Mouse (Mus musculus): Measurements from ENCODE around the gene Ssxb8.
"Not testable (repeated sequence)": the region's sequence is repeated elsewhere in the genome, so short reads cannot be mapped to it uniquely, and the experiment has no call there.

The Ssxb8 gene

DNA sequence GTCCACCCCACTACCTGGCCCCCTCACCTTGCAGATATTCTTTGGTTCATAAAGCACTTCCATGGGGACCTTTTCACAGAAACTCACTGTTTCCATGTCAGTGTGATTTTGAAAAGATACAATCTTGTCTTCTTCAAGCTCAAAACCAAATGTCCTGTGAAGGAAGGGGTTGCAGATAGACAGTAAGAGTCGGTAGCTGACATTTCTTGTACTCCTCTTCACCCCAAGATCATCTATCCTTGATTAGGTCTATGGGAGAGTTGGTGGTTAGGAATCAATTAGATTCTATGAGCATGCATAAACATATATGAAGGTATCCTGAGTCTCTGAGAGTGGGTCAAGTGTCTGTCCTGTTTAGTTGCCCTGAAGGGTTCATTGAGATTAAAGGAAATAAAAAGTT is at the start of gene Ssxb8:
Ssxb8 (minus strand) TSS at position 101 of the 400 bp plus-strand sequence.
- not testable (repeated sequence) for DNase-seq (ENCODE audit: low read depth, low spot score)

DNA sequence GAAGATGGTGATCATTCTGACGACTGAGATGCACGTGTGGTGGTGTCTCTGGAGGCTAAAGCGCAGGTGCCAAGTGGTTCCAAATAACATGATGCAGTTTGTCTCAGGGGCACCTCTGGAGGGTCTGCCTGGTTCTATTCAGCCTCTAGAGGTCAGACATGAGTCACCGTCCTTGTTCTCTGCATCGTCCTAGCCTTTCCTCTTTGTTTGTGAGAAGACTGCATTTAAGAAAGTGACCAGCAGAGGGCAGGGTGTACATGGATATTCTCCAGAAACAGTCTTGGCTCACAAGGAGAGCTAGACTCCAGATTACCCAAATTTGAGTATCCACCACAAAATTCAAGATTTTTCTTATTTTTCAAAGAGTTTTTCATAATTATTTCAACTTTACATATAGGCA is 42.3 kb upstream of the Ssxb8 start:
- no peak for DNase-seq (ENCODE audit: low read depth, low spot score)

DNA sequence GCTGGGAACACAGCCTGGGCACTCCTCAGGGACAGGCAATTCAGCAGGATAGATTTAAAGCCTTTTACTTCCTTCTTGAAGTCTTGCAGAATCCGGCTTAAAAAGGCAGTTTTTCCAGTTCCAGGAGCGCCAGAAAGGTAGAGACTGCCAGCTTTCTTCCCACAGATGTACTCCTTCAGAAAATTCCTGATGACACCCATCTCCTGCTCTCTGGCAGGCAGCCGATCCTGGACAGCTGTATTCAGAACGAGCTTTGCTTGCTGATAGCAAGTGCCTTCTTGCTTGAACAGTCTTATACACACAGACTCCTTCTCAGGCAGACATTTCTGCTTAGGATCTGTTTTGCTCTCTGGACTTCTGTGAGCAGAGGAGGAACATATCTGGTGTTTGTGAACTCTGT is 27.6 kb downstream of the Ssxb8 start:
- no peak for DNase-seq (ENCODE audit: low read depth, low spot score)
